Mouse (Mus musculus) liver, embryonic 16.5 days (tissue): ENCODE data around the gene Rab26. TPM values are rescaled to one million over a fixed set of nuclear protein-coding genes. Genes with fewer than 3 reads are reported as not detected.

ENCODE experiments used
- ATAC-seq: fragments of 200-750 bp; cut with Nextera tagmentation; 2 replicates; pipeline ENCODE4 v1.8.0; 2017; ENCODE audit warnings: low read depth, mild to moderate bottlenecking, moderate number of reproducible peaks, moderate library complexity
- H3K27ac ChIP-seq: fragments of 300-500 bp; sonication (generic); 2 replicates; pipeline ENCODE4 v1.5.1; 2014; ENCODE audit warnings: mild to moderate bottlenecking, low read length
- H3K27me3 ChIP-seq: fragments of 300-500 bp; sonication (generic); 2 replicates; pipeline ENCODE4 v1.6.1; 2014; ENCODE audit warnings: low read depth, low read length, mixed read lengths; ENCODE audit not compliant: control insufficient read depth, insufficient read depth
- H3K36me3 ChIP-seq: fragments of 300-500 bp; sonication (generic); 2 replicates; pipeline ENCODE4 v1.6.1; 2014; ENCODE audit warnings: mild to moderate bottlenecking; ENCODE audit not compliant: control insufficient read depth, insufficient read depth
- H3K4me1 ChIP-seq: fragments of 300-500 bp; sonication (generic); 2 replicates; pipeline ENCODE4 v1.6.1; 2014; ENCODE audit warnings: low read depth, low read length, mixed read lengths; ENCODE audit not compliant: control insufficient read depth
- H3K4me2 ChIP-seq: fragments of 300-500 bp; sonication (generic); 2 replicates; pipeline ENCODE4 v1.6.1; 2014; ENCODE audit warnings: low read depth, low read length, mixed read lengths
- H3K4me3 ChIP-seq: fragments of 300-500 bp; sonication (generic); 2 replicates; pipeline ENCODE4 v1.5.1; 2014; ENCODE audit warnings: low read depth, mild to moderate bottlenecking, low read length
- H3K9ac ChIP-seq: fragments of 300-500 bp; sonication (generic); 2 replicates; pipeline ENCODE4 v1.6.1; 2014; ENCODE audit warnings: low read depth, low read length
- H3K9me3 ChIP-seq: fragments of 300-500 bp; sonication (generic); replicated peaks from 2 replicates; pipeline ENCODE4 v1.6.1; 2016; ENCODE audit warnings: low read length; ENCODE audit not compliant: control insufficient read depth
- WGBS: fragments of 180-500 bp; shearing (Covaris S2); extraction: QIAGEN DNeasy Blood & Tissue Kit; methylation state at CpG from one replicate; pipeline ENCODE4 v1.1.7; 2014; ENCODE audit not compliant: insufficient replicate concordance; 5-methylcytosine and 5-hydroxymethylcytosine counted together
- polyA plus RNA-seq: library from polyadenylated mRNA; unstranded; fragments of >200 nt; fragmentation: Nextera tagmentation; extraction: Ambion mirVana; gene quantifications from 2 replicates; pipeline ENCODE4 v1.2.1, GENCODE M21; 2015

The Rab26 gene
- polyA plus RNA-seq, 1 experiment from 2014 or later, result 0.87 TPM

DNA sequence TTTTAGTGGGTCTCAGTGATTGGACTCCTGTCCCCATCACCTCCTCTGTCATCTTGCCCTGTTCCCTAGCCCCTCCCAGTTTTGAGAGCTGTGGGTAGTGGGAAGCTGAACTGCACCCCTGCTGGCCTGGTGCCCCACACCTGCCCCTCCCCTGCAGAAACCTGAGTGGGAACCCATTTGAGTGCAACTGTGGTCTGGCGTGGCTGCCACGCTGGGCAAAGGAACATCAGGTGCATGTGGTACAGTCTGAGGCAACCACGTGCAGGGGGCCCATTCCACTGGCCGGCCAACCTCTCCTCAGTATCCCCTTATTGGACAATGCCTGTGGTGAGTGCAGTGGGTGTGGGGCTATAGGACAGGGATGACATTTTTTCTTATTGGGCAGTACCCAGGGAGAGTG, 30.4 kb upstream of the Rab26 start:
- H3K9me3 ChIP-seq, result no peaks in the 10 kb centered on the region
- no peak for ATAC-seq
- H3K36me3 ChIP-seq, result no peaks in the 10 kb centered on the region
- H3K27me3 ChIP-seq, result no peaks in the 10 kb centered on the region
- WGBS, result 82% methylated on average over 4 of the region's 4 CpGs
- H3K4me1 ChIP-seq, result peaks cover 13% of the 10 kb centered on the region
- H3K4me2 ChIP-seq, result no peak overlapping the region
- H3K9ac ChIP-seq, result no peak overlapping the region
- no peak overlapping the region for H3K27ac ChIP-seq
- no peak overlapping the region for H3K4me3 ChIP-seq

DNA sequence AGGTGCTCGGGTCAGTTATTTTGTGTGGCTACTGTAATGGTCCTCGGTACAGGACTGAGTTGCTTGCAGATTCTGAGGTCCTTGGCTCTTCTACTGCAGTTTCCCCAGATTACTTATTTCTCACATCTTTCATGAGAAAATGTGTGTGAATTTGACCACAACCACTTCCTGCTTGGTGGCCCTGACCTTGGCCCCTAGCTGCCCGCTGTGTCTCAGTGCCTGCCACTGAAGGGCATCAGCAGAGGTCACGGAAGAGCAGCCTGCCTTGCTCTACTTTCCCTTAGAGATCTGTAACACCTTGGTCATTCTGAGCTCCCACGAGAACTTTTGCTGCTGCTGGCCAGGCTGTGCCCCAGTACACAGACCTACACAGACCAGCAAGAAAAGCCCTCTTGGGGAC, 29.6 kb upstream of the Rab26 start:
- no peaks in the 10 kb centered on the region for H3K9me3 ChIP-seq
- H3K36me3 ChIP-seq, result no peaks in the 10 kb centered on the region
- no peak for ATAC-seq
- H3K4me1 ChIP-seq, result peaks cover 13% of the 10 kb centered on the region
- H3K4me3 ChIP-seq, result no peak overlapping the region
- no peak overlapping the region for H3K4me2 ChIP-seq
- H3K27me3 ChIP-seq, result no peaks in the 10 kb centered on the region
- no peak overlapping the region for H3K9ac ChIP-seq
- WGBS, result 53% methylated on average over 5 of the region's 5 CpGs
- H3K27ac ChIP-seq, result no peak overlapping the region

DNA sequence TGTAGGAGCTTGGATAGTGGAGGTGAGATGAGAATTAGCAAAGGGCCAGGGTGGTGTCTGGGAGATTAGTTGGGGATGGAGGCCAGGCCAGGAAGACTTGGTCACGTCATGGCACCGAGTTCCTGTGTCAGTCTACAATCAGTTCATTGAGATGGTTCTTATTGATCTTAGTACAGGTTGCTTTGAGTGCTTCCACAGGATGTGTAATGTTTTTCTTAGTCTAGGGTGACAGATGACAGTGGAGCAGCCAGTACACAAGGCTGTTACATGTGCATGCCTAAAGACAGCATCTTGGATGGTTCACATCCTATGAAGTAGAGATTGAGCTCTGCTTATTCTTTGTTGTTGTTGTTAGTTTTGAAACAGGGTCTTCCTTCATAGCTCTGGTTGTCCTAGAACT, 27.6 kb upstream of the Rab26 start:
- 63% methylated on average over 2 of the region's 2 CpGs for WGBS
- H3K4me1 ChIP-seq, result peaks cover 3% of the 10 kb centered on the region
- H3K4me3 ChIP-seq, result no peak overlapping the region
- H3K9ac ChIP-seq, result no peak overlapping the region
- H3K27me3 ChIP-seq, result no peaks in the 10 kb centered on the region
- H3K4me2 ChIP-seq, result no peak overlapping the region
- H3K9me3 ChIP-seq, result no peaks in the 10 kb centered on the region
- H3K36me3 ChIP-seq, result no peaks in the 10 kb centered on the region
- no peak overlapping the region for H3K27ac ChIP-seq
- ATAC-seq, result no peak

- Histone ChIP-seq H3K27me3 (no peaks in the 10 kb centered on the region), H3K9ac (no peak overlapping the region), H3K9me3 (no peaks in the 10 kb centered on the region), H3K4me1 (no peaks in the 10 kb centered on the region), H3K27ac (no peak overlapping the region), H3K4me3 (no peak overlapping the region), H3K36me3 (no peaks in the 10 kb centered on the region), H3K4me2 (no peak overlapping the region)
- no peak for ATAC-seq
- WGBS, result 74% methylated on average over 5 of the region's 5 CpGs
Measured at GRCm38 (mm10) chr17:24560301-24561028, 26.5 kb upstream of the Rab26 start.

GRCm38 (mm10) chr17:24559146-24559545, 25.1 kb upstream of the Rab26 start:
- ATAC-seq, result 0 out of 2 replicates have a peak, but pooled peaks have one; percentile 11
- Histone ChIP-seq H3K9ac (no peak overlapping the region), H3K27me3 (no peaks in the 10 kb centered on the region), H3K4me1 (no peaks in the 10 kb centered on the region), H3K4me2 (no peak overlapping the region), H3K36me3 (no peaks in the 10 kb centered on the region), H3K27ac (0 out of 2 replicates have a peak overlapping the region, but pooled peaks have one; percentile 8), H3K9me3 (no peaks in the 10 kb centered on the region), H3K4me3 (no peak overlapping the region)
- WGBS, result 47% methylated on average over 3 of the region's 3 CpGs

- Histone ChIP-seq H3K4me1 (no peaks in the 10 kb centered on the region), H3K27ac (0 out of 2 replicates have a peak overlapping the region, but pooled peaks have one; percentile 8), H3K4me3 (no peak overlapping the region), H3K9ac (no peak overlapping the region), H3K9me3 (no peaks in the 10 kb centered on the region), H3K36me3 (no peaks in the 10 kb centered on the region), H3K27me3 (no peaks in the 10 kb centered on the region), H3K4me2 (no peak overlapping the region)
- WGBS, result 49% methylated on average over 4 of the region's 4 CpGs
- ATAC-seq, result no peak
Measured at GRCm38 (mm10) chr17:24558600-24559099, 24.6 kb upstream of the Rab26 start.

GRCm38 (mm10) chr17:24557091-24557490, 23.1 kb upstream of the Rab26 start:
- Histone ChIP-seq H3K27me3 (no peaks in the 10 kb centered on the region), H3K9me3 (no peaks in the 10 kb centered on the region), H3K4me2 (no peak overlapping the region), H3K36me3 (no peaks in the 10 kb centered on the region), H3K9ac (no peak overlapping the region), H3K27ac (no peak overlapping the region), H3K4me1 (no peaks in the 10 kb centered on the region), H3K4me3 (no peak overlapping the region)
- 73% methylated on average over 7 of the region's 7 CpGs for WGBS
- ATAC-seq, result no peak

DNA sequence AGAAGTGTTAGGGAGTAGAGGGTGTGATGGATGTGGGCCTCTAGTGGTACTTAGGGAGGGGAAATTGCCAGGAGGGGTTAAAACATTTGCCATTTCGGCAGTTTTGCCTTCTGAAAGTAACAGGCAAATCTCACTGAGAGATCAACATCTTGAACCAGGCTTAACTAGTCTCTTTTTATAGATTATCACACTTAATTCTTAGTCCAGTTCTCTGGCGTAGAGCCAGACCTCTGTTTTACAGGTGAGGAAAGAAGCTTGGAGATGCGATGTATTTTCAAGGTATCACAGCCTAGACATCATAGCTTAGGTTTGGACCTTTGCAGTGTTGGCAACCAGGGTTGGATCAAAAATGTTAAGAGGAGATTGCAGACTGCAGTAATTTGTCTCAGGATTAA, 17.0 kb upstream of the Rab26 start:
- Histone ChIP-seq H3K9ac (peak overlapping the region; percentile 85), H3K27ac (no peak overlapping the region), H3K27me3 (no peaks in the 10 kb centered on the region), H3K4me1 (peaks cover 24% of the 10 kb centered on the region), H3K4me2 (peak overlapping the region; percentile 100), H3K9me3 (no peaks in the 10 kb centered on the region), H3K4me3 (peak overlapping the region; percentile 80), H3K36me3 (no peaks in the 10 kb centered on the region)
- 51% methylated on average over 3 of the region's 3 CpGs for WGBS
- ATAC-seq, result no peak

- 2% methylated on average over 44 of the region's 44 CpGs for WGBS
Measured at GRCm38 (mm10) chr17:24550416-24551049, 16.5 kb upstream of the Rab26 start.

More at GRCm38 (mm10) chr17:24550416-24551049, 16.5 kb upstream of the Rab26 start:
- Histone ChIP-seq H3K4me3 (peak overlapping the region; percentile 80), H3K36me3 (no peaks in the 10 kb centered on the region), H3K9ac (peak overlapping the region; percentile 85), H3K9me3 (no peaks in the 10 kb centered on the region), H3K27me3 (no peaks in the 10 kb centered on the region), H3K4me1 (peaks cover 24% of the 10 kb centered on the region), H3K4me2 (peak overlapping the region; percentile 100), H3K27ac (peak overlapping the region; percentile 91)
- ATAC-seq, result peak; percentile 60
